Mouse (Mus musculus): ENCODE results near the gene Plxnc1. TPM values are rescaled to one million over a fixed set of nuclear protein-coding genes. Genes with fewer than 3 reads are reported as not detected.

Plxnc1 gene
- total and polyA plus RNA-seq, 3 experiments: 27.6 to 34.4 (median 33.0) TPM

- dilution Hi-C loops (cut with MboI; ENCODE audit: extremely low pct_ligation_motif_present, extremely low pct_unique_long_range_greater_than_20kb, low sequenced_read_pairs): loop anchor here (25.0 kb wide), 1 partner anchor 106 kb away; no protein-coding TSS in a partner anchor
- peak overlapping the region; percentile 59 for H3K4me2 ChIP-seq (ENCODE audit: insufficient read depth, low read depth, poor library complexity, severe bottlenecking)
- peaks cover 4% of the 10 kb centered on the region; the same call in 1 of the 2 replicates for H3K79me2 ChIP-seq (replicated peaks; ENCODE audit: control insufficient read depth, extremely low read depth, insufficient read depth, poor library complexity, severe bottlenecking)
- H3K4me3 ChIP-seq (replicated peaks in 1 of 3; ENCODE audit: low read depth in 2 of 3, low read length in 2 of 3, poor library complexity in 1 of 3): no peak overlapping the region
- no peaks in the 10 kb centered on the region for H3K9me3 ChIP-seq (replicated peaks; ENCODE audit: low read length)
- peak overlapping the region; percentile 93 for H3K27ac ChIP-seq (ENCODE audit: insufficient read depth, low read depth)
- H3K27me3 ChIP-seq (replicated peaks): no peaks in the 10 kb centered on the region
- TF ChIP-seq IRF4 (IDR thresholded peaks at IDR 0.05; ENCODE audit: low read depth, low read length): peak; percentile 70
- TF ChIP-seq MAX (IDR thresholded peaks at IDR 0.05; ENCODE audit: low read length): peak; percentile 30; the same call in 1 of the 2 replicates
- TF ChIP-seq MAFK (IDR thresholded peaks at IDR 0.05; ENCODE audit: insufficient replicate concordance, low read length): peak; percentile 58; the same call in 1 of the 2 replicates
- TF ChIP-seq TCF12 (IDR thresholded peaks at IDR 0.05; ENCODE audit: low read depth, low read length): peak; percentile 76
- TF ChIP-seq MXI1 (IDR thresholded peaks at IDR 0.05; ENCODE audit: low read depth, low read length): peak; percentile 50; the same call in 1 of the 2 replicates
- 0 out of 2 replicates have a peak, but pooled peaks have one; percentile 22 for TF ChIP-seq HCFC1 (IDR thresholded peaks at IDR 0.05; ENCODE audit: low read depth, low read length)
- peak; percentile 25; the same call in 1 of the 2 replicates for TF ChIP-seq ZNF384 (IDR thresholded peaks at IDR 0.05; ENCODE audit: low read depth, low read length)
- TF ChIP-seq TBP (conservative IDR thresholded peaks at IDR 0.05; ENCODE audit: low read depth, low read length): peak; percentile 6; the same call in 1 of the 2 replicates
- TF ChIP-seq JUND (conservative IDR thresholded peaks at IDR 0.05; ENCODE audit: low read depth, low read length): 0 out of 2 replicates have a peak, but pooled peaks have one; percentile 26
- no peak for TF ChIP-seq POLR2AphosphoS2 (IDR thresholded peaks at IDR 0.05; ENCODE audit: low read depth, low read length)
- no peak for TF ChIP-seq UBTF (IDR thresholded peaks at IDR 0.05; ENCODE audit: low read depth, low read length)
- TF ChIP-seq NRF1 (IDR thresholded peaks at IDR 0.05; ENCODE audit: low read depth, low read length): no peak
- peak; percentile 74; the same call in 1 of the 2 replicates for TF ChIP-seq MEF2A (IDR thresholded peaks at IDR 0.05; ENCODE audit: borderline replicate concordance, low read depth, low read length)
- peak; percentile 78 for TF ChIP-seq SIN3A (IDR thresholded peaks at IDR 0.05; ENCODE audit: low read length)
- TF ChIP-seq ETS1 (conservative IDR thresholded peaks at IDR 0.05; ENCODE audit: low read depth, low read length): peak; percentile 83
- TF ChIP-seq EP300 (IDR thresholded peaks at IDR 0.05; ENCODE audit: low read length): peak; percentile 76
- TF ChIP-seq ZC3H11A (IDR thresholded peaks at IDR 0.05; ENCODE audit: low read depth, low read length): no peak
- TF ChIP-seq MAZ (IDR thresholded peaks at IDR 0.05; ENCODE audit: low read depth, low read length): peak; percentile 65; the same call in 1 of the 2 replicates
- TF ChIP-seq RCOR1 (conservative IDR thresholded peaks at IDR 0.05; ENCODE audit: low read depth, low read length): peak; percentile 79; the same call in 1 of the 2 replicates
- no peak for TF ChIP-seq POLR2A (IDR thresholded peaks at IDR 0.05; ENCODE audit: low read depth, low read length)
- peak; percentile 93 for TF ChIP-seq BHLHE40 (IDR thresholded peaks at IDR 0.05; ENCODE audit: low read depth, low read length)
- TF ChIP-seq ZMIZ1 (IDR thresholded peaks at IDR 0.05; ENCODE audit: low read depth, low read length): 0 out of 2 replicates have a peak, but pooled peaks have one; percentile 42
- peak; percentile 62 for TF ChIP-seq CHD2 (IDR thresholded peaks at IDR 0.05; ENCODE audit: low read length)
- TF ChIP-seq MYC (IDR thresholded peaks at IDR 0.05; ENCODE audit: low read depth, low read length): peak; percentile 58; the same call in 1 of the 2 replicates
- peaks cover 33 to 86% of the 10 kb centered on the region in 2 experiments for H3K4me1 ChIP-seq (ENCODE audit: control insufficient read depth in 1 of 2, insufficient read depth in 2 of 2)
- in situ Hi-C loops (cut with MboI; ENCODE audit: low pct_ligation_motif_present, low pct_unique_long_range_greater_than_20kb, low sequenced_read_pairs): no loop called here
- H3K9ac ChIP-seq (ENCODE audit: insufficient read depth, low read depth): peak overlapping the region; percentile 69
- no peaks in the 10 kb centered on the region for H3K36me3 ChIP-seq (replicated peaks in 1 of 2; ENCODE audit: control insufficient read depth in 1 of 2, insufficient read depth in 1 of 2, low read length in 1 of 2)
- DNase-seq (ENCODE audit: extremely low read depth): peak; percentile 50
Measured at GRCm38 (mm10) chr10:94917990-94918389, 26.6 kb downstream of the Plxnc1 start.

All from CH12.LX (cell line).